Mouse (Mus musculus) midbrain, embryonic 14.5 days (tissue): ENCODE results near the gene Plekhh3. TPM values are rescaled to one million over a fixed set of nuclear protein-coding genes. Genes with fewer than 3 reads are reported as not detected.
"Not testable (repeated sequence)": the region's sequence is repeated elsewhere in the genome, so short reads cannot be mapped to it uniquely, and the experiment has no call there.

Experiments
- ATAC-seq: fragments of 200-750 bp; cut with Nextera tagmentation; 2 replicates; pipeline ENCODE4 v1.8.0; 2017; ENCODE audit warnings: moderate number of reproducible peaks, moderate library complexity; ENCODE audit not compliant: low FRiP score, low TSS enrichment
- DNase-seq: peaks from one replicate; pipeline ENCODE4 v3.0.0-alpha.2; 2015
- H3K27ac ChIP-seq: fragments of 300-500 bp; sonication (generic); replicated peaks from 2 replicates; pipeline ENCODE4 v1.5.1; 2014; ENCODE audit warnings: mild to moderate bottlenecking, low read depth, low read length, moderate library complexity
- H3K27me3 ChIP-seq: fragments of 300-500 bp; sonication (generic); 2 replicates; pipeline ENCODE4 v1.6.1; 2014; ENCODE audit warnings: low read length, control low read depth, mixed read lengths; ENCODE audit not compliant: control insufficient read depth, insufficient read depth
- H3K36me3 ChIP-seq: fragments of 300-500 bp; sonication (generic); 2 replicates; pipeline ENCODE4 v1.6.1; 2014; ENCODE audit warnings: low read length, control low read depth; ENCODE audit not compliant: control insufficient read depth, insufficient read depth
- H3K4me1 ChIP-seq: fragments of 300-500 bp; sonication (generic); 2 replicates; pipeline ENCODE4 v1.6.1; 2014; ENCODE audit warnings: mild to moderate bottlenecking, antibody characterized with exemption, low read length, control low read depth; ENCODE audit not compliant: control insufficient read depth, insufficient read depth
- H3K4me2 ChIP-seq: fragments of 300-500 bp; sonication (generic); 2 replicates; pipeline ENCODE4 v1.6.1; 2014; ENCODE audit warnings: mild to moderate bottlenecking, low read length, moderate library complexity
- H3K4me3 ChIP-seq: fragments of 300-500 bp; sonication (generic); replicated peaks from 2 replicates; pipeline ENCODE4 v1.5.1; 2014; ENCODE audit warnings: low read depth, low read length
- H3K9ac ChIP-seq: fragments of 300-500 bp; sonication (generic); replicated peaks from 2 replicates; pipeline ENCODE4 v1.6.1; 2014; ENCODE audit warnings: mild to moderate bottlenecking, low read length, moderate library complexity
- H3K9me3 ChIP-seq: fragments of 300-500 bp; sonication (generic); 2 replicates; pipeline ENCODE4 v1.6.1; 2016; ENCODE audit warnings: low read length, control low read depth, mixed read lengths; ENCODE audit not compliant: control insufficient read depth
- WGBS: fragments of 180-500 bp; shearing (Covaris S2); extraction: QIAGEN DNeasy Blood & Tissue Kit; methylation state at CpG from one replicate; pipeline ENCODE4 v1.1.7; 2014; 5-methylcytosine and 5-hydroxymethylcytosine counted together
- polyA plus RNA-seq: library from polyadenylated mRNA; unstranded; fragments of >200 nt; fragmentation: Nextera tagmentation; extraction: Ambion mirVana; gene quantifications from 2 replicates; pipeline ENCODE4 v1.2.1, GENCODE M21; 2014

The Plekhh3 gene
- polyA plus RNA-seq, 1 experiment from 2014 or later: 8.2 TPM

DNA sequence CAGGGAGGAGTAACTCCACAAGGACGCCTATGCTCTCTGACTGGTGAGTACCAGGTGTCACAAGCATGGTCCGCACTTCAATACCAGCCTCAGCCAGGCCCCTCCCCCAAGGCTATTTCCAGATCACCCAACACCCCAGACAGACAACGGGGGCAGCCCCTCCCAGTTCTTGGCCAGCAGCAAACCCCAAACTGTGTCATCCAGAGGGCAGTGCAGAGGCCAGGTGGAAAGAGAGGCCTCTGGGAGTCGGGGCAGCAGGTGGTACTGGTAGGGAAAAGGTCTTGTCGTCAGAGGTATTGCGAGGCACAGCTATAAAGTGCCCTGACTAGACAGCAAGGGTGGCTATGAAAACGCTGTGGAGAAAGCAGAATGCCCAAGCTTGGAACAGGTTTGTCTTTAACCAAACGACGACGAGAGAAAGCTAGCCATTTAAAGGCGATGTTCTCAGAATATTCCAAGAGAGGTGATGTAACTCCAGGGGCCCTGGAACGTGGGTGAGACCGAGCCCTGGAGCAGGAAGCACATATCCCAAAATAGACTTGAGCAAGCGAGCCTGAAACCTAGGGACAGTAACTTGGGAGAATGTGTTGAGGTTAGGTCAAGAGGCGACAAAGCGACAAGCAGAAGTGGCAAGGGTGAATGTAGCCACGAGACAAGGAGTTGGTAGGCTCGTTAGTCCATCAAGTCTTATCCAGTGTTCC, 40.9 kb downstream of the Plekhh3 start:
- H3K4me3 ChIP-seq: no peak overlapping the region
- no peaks in the 10 kb centered on the region for H3K4me1 ChIP-seq
- ATAC-seq: no peak
- no peak for DNase-seq
- no peak overlapping the region for H3K9ac ChIP-seq
- peaks cover 16% of the 10 kb centered on the region for H3K36me3 ChIP-seq
- H3K4me2 ChIP-seq: no peak overlapping the region
- H3K27me3 ChIP-seq: no peaks in the 10 kb centered on the region
- no peak overlapping the region for H3K27ac ChIP-seq
- no peaks in the 10 kb centered on the region for H3K9me3 ChIP-seq
- 54% methylated on average over 18 of the region's 18 CpGs for WGBS

- Histone ChIP-seq H3K9ac (no peak overlapping the region), H3K9me3 (no peaks in the 10 kb centered on the region), H3K27me3 (no peaks in the 10 kb centered on the region), H3K36me3 (peaks cover 16% of the 10 kb centered on the region), H3K27ac (no peak overlapping the region), H3K4me1 (no peaks in the 10 kb centered on the region), H3K4me2 (no peak overlapping the region), H3K4me3 (no peak overlapping the region)
- DNase-seq: no peak
- ATAC-seq: no peak
- WGBS: 86% methylated on average over 11 of the region's 11 CpGs
Measured at GRCm38 (mm10) chr11:101128996-101129577, 42.1 kb downstream of the Plekhh3 start.

DNA sequence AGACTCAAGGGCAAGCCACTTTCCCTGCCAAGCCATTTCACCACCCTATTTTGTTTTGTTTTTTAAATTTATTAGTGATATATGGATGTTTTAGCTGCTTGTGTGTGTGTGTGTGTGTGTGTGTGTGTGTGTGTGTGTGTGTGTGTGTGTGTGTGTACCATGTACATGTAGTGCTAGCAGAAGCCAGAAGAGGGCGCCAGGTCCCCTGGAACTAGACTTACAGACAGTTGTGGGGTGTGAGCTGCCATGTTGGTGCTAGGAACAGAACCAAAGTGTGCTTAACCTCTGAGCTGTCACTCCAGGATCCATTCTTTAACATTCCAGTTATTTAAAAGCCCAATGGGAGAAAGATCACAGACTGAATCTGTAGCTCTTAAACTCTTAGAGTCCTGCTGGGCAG, 44.1 kb downstream of the Plekhh3 start:
- ATAC-seq (no peak), DNase-seq (no peak)
- no peak overlapping the region for H3K4me3 ChIP-seq
- H3K36me3 ChIP-seq: peaks cover 29% of the 10 kb centered on the region
- H3K4me2 ChIP-seq: no peak overlapping the region
- no peaks in the 10 kb centered on the region for H3K4me1 ChIP-seq
- 77% methylated on average over 1 of the region's 1 CpGs for WGBS
- H3K27ac ChIP-seq: no peak overlapping the region
- H3K9ac ChIP-seq: no peak overlapping the region
- H3K9me3 ChIP-seq: no peaks in the 10 kb centered on the region
- H3K27me3 ChIP-seq: no peaks in the 10 kb centered on the region

DNA sequence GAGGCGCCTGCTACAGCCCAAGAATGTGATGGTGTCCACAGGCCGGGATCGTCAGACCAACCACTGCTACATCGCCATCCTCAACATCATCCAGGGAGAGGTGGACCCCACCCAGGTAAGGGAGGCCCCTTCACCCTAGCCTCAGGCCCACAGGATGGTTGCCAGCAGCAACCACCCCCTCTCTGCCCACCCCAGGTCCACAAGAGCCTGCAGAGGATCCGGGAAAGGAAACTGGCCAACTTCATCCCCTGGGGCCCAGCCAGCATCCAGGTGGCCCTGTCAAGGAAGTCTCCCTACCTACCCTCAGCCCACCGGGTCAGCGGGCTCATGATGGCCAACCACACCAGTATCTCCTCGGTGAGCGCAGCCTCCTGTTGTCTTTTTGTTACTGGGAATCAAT, 46.1 kb downstream of the Plekhh3 start:
- not testable (repeated sequence) for H3K27me3 ChIP-seq, H3K4me3 ChIP-seq, H3K4me2 ChIP-seq, H3K9ac ChIP-seq, ATAC-seq, H3K27ac ChIP-seq, DNase-seq, H3K9me3 ChIP-seq
- WGBS: 97% methylated on average over 6 of the region's 9 CpGs
- Histone ChIP-seq H3K4me1 (peaks cover 11% of the 10 kb centered on the region), H3K36me3 (peaks cover 29% of the 10 kb centered on the region)

- Histone ChIP-seq H3K36me3 (peaks cover 29% of the 10 kb centered on the region), H3K4me1 (peaks cover 11% of the 10 kb centered on the region)
- not testable (repeated sequence) for H3K4me2 ChIP-seq, H3K27ac ChIP-seq, DNase-seq, H3K9me3 ChIP-seq, ATAC-seq, H3K4me3 ChIP-seq, H3K9ac ChIP-seq, H3K27me3 ChIP-seq
- 94% methylated on average over 8 of the region's 8 CpGs for WGBS
Measured at GRCm38 (mm10) chr11:101124494-101124893, 46.7 kb downstream of the Plekhh3 start.

DNA sequence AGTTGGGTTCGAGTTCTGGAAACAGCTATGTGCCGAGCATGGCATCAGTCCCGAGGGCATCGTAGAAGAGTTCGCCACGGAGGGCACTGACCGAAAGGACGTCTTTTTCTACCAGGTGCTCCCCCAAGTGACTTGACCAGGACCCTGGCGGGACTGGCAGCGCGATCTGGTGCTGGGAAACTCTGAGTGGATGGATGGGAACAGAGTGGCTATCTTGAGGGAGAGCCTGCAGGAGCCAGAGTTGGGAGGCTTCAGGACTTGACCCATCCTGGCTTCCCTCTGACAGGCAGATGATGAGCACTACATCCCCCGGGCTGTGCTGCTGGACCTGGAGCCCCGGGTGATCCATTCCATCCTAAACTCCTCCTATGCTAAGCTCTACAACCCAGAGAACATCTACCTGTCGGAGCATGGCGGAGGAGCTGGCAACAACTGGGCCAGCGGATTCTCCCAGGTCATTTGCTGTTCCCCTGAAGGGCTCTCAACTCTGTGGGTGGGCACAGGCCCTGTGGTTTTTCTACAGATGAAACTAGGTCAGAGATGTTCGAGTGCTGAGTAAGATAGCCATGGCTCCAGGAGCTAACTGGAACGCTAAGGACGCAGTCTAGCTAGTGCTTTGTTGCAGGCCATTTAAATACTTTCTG, 50.5 kb downstream of the Plekhh3 start:
- peak overlapping the region; percentile 91 for H3K27ac ChIP-seq
- H3K9ac ChIP-seq: peak overlapping the region; percentile 77
- no peaks in the 10 kb centered on the region for H3K27me3 ChIP-seq
- H3K4me1 ChIP-seq: peaks cover 20% of the 10 kb centered on the region
- no peaks in the 10 kb centered on the region for H3K9me3 ChIP-seq
- H3K36me3 ChIP-seq: peaks cover 23% of the 10 kb centered on the region
- DNase-seq (no peak), ATAC-seq (no peak)
- H3K4me3 ChIP-seq: peak overlapping the region; percentile 88
- H3K4me2 ChIP-seq: peak overlapping the region; percentile 96
- WGBS: 26% methylated on average over 19 of the region's 19 CpGs

DNA sequence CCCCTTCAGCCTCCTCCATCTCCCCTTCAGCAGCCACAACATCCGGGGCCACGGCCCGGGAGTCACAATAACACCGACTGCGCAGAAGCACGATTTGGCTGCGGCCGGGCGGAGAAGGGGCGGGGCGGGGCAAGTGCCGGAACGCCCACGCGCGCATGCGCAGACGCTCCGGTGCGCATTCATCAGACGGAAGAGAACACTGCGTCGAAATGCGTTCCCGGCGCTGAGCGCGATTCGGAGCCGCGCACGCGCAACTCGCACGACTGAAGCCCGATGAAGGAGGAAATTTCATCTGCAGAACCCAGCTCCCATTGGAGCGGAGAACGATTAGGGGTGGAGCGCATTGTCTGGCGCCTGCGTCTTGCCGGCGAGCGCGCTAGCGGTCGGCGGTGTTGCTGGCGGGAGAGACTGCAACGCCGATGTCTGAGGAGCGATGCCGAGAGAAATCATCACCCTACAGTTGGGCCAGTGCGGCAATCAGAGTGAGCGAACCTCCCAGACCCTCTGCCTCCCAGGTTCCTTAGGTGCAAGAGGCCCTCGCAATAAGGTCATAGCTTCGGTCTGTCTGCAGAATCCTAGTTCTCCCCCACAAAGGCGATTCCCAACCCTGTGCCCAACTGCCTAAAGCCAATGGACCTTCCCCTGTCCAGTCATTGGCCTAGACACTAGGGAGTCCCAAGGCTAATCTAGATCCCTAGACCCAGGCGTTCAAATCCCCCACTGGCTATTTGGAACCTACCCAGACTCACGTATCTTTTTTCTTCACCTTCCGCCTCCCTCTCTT, 51.2 kb downstream of the Plekhh3 start, which contains the start of the genes Retreg3 and Tubg1:
Gene Retreg3, minus strand, starts transcription at position 133 of the 784 bp plus-strand sequence.
Gene Tubg1, plus strand, starts transcription at position 178 of the 784 bp plus-strand sequence.
- ATAC-seq: peak; percentile 96
- no peaks in the 10 kb centered on the region for H3K27me3 ChIP-seq
- H3K36me3 ChIP-seq: peaks cover 18% of the 10 kb centered on the region
- H3K4me2 ChIP-seq: peak within 1 kb of the TSS; percentile 96
- WGBS: under 1% methylated on average over 61 of the region's 61 CpGs
- H3K9ac ChIP-seq: peak within 1 kb of the TSS; percentile 88
- H3K27ac ChIP-seq: peak within 1 kb of the TSS; percentile 91
- peak; percentile 100 for DNase-seq
- H3K4me1 ChIP-seq: peaks cover 20% of the 10 kb centered on the region
- peak within 1 kb of the TSS; percentile 88 for H3K4me3 ChIP-seq
- H3K9me3 ChIP-seq: no peaks in the 10 kb centered on the region

GRCm38 (mm10) chr11:101119131-101119760, 51.9 kb downstream of the Plekhh3 start:
- Histone ChIP-seq H3K27ac (peak overlapping the region; percentile 91), H3K27me3 (no peaks in the 10 kb centered on the region), H3K4me1 (peaks cover 20% of the 10 kb centered on the region), H3K4me2 (peak overlapping the region; percentile 96), H3K4me3 (peak overlapping the region; percentile 88), H3K9ac (peak overlapping the region; percentile 88), H3K9me3 (no peaks in the 10 kb centered on the region), H3K36me3 (peaks cover 18% of the 10 kb centered on the region)
- under 1% methylated on average over 39 of the region's 39 CpGs for WGBS
- no peak for DNase-seq
- peak; percentile 77 for ATAC-seq
